Mouse (Mus musculus): ENCODE data around the gene Olfr629. TPM values are rescaled to one million over a fixed set of nuclear protein-coding genes. Genes with fewer than 3 reads are reported as not detected.
"Not testable (repeated sequence)": the region's sequence is repeated elsewhere in the genome, so short reads cannot be mapped to it uniquely, and the experiment has no call there.

Olfr629 gene
- total RNA-seq, 1 experiment: not detected

DNA sequence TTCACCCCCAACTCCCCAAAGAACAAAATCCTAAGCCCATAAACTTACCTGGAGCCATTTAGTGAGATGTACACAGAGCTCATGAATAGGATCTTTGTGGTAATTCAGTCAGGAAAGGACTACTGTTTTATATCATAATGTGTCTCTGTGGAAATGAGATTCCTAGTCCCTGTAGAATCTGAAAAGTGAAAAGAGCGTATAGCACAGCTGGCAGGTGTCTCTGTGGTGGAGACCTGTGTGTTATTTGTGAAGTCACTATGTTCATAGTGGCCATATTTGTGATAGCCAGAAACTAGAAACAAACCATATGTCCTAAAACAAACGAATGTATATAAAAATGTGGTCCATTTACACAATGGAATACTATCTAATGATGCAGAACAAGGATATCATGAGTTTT is 26.8 kb upstream of the Olfr629 start, which contains the start of gene Olfr69:
TSS of gene Olfr69 (minus strand) at position 101 of the 400 bp plus-strand sequence.
- TF ChIP-seq MAFK (IDR thresholded peaks at IDR 0.05; ENCODE audit: insufficient read depth, low read depth, low read length) (no peak), HCFC1 (IDR thresholded peaks at IDR 0.05; ENCODE audit: borderline replicate concordance, insufficient read depth, low read length) (no peak), ZC3H11A (IDR thresholded peaks at IDR 0.05; ENCODE audit: borderline replicate concordance, low read depth, low read length) (no peak)
- Histone ChIP-seq H3K4me3 (ENCODE audit: insufficient read depth in 1 of 2, low read depth in 1 of 2, low read length in 2 of 2, poor library complexity in 1 of 2, severe bottlenecking in 1 of 2) (no peak within 1 kb of the TSS), H3K9me3 (ENCODE audit: control insufficient read depth, insufficient read depth, low read depth, low read length) (no peaks in the 10 kb centered on the region), H3K36me3 (ENCODE audit: control insufficient read depth, insufficient read depth, low read length, poor library complexity, severe bottlenecking) (no peaks in the 10 kb centered on the region), H3K4me1 (ENCODE audit: control insufficient read depth in 2 of 2, insufficient read depth in 2 of 2, low read length in 2 of 2, poor library complexity in 1 of 2) (no peaks in the 10 kb centered on the region), H3K27ac (ENCODE audit: insufficient read depth, low read depth, low read length, poor library complexity, severe bottlenecking) (no peak within 1 kb of the TSS), H3K9ac (ENCODE audit: insufficient read depth, low read depth, low read length, poor library complexity, severe bottlenecking) (no peak within 1 kb of the TSS)
- in situ Hi-C loops (cut with MboI; ENCODE audit: low sequenced_read_pairs in 2 of 2, unreplicated experiment in 2 of 2): no loop called here
- no peak for DNase-seq (ENCODE audit: low read depth, low spot score)

GRCm38 (mm10) chr7:103767687-103768086 is 22.9 kb upstream of the Olfr629 start:
- DNase-seq (ENCODE audit: low read depth, low spot score); H3K9ac ChIP-seq (ENCODE audit: insufficient read depth, low read depth, low read length, poor library complexity, severe bottlenecking); in situ Hi-C loops (cut with MboI; ENCODE audit: low sequenced_read_pairs in 2 of 2, unreplicated experiment in 2 of 2); H3K4me3 ChIP-seq (ENCODE audit: insufficient read depth in 1 of 2, low read depth in 1 of 2, low read length in 2 of 2, poor library complexity in 1 of 2, severe bottlenecking in 1 of 2); H3K36me3 ChIP-seq (ENCODE audit: control insufficient read depth, insufficient read depth, low read length, poor library complexity, severe bottlenecking); H3K27ac ChIP-seq (ENCODE audit: insufficient read depth, low read depth, low read length, poor library complexity, severe bottlenecking); H3K4me1 ChIP-seq (ENCODE audit: control insufficient read depth in 2 of 2, insufficient read depth in 2 of 2, low read length in 2 of 2, poor library complexity in 1 of 2); H3K9me3 ChIP-seq (ENCODE audit: control insufficient read depth, insufficient read depth, low read depth, low read length): not testable (repeated sequence)

- in situ Hi-C loops (cut with MboI; ENCODE audit: low sequenced_read_pairs in 2 of 2, unreplicated experiment in 2 of 2): not testable (repeated sequence)
Observed at GRCm38 (mm10) chr7:103762212-103762611, 17.5 kb upstream of the Olfr629 start.

DNA sequence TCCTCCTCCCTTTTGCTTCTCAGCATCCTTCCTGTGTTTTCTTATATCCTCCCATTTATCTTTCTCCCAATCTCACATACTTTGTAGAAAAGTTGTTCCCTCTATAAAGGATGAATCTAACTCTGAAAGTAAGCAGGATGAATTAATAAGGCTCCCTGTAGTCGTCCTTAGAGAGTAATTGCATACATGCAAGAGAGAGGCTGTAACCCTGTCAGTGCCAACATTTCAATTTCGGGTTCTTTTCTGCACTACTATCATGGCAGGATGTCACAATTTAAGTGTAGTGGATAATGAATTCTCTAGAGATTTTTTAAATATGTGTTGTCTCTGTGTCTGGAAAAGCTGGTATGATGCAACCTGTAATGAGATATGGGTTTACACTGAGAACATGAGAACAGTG is 12.5 kb upstream of the Olfr629 start, which contains the start of gene Olfr630:
TSS of gene Olfr630 (minus strand) at position 101 of the 400 bp plus-strand sequence.
- H3K36me3 ChIP-seq (ENCODE audit: control insufficient read depth, insufficient read depth, low read length, poor library complexity, severe bottlenecking): no peaks in the 10 kb centered on the region
- no peak for DNase-seq (ENCODE audit: low read depth, low spot score)
- no peaks in the 10 kb centered on the region for H3K9me3 ChIP-seq (ENCODE audit: control insufficient read depth, insufficient read depth, low read depth, low read length)
- TF ChIP-seq HCFC1 (IDR thresholded peaks at IDR 0.05; ENCODE audit: borderline replicate concordance, insufficient read depth, low read length): no peak
- no peak for TF ChIP-seq ZNF384 (IDR thresholded peaks at IDR 0.05; ENCODE audit: low read depth, low read length)
- no peak for TF ChIP-seq MAFK (IDR thresholded peaks at IDR 0.05; ENCODE audit: insufficient read depth, low read depth, low read length)
- TF ChIP-seq ZC3H11A (IDR thresholded peaks at IDR 0.05; ENCODE audit: borderline replicate concordance, low read depth, low read length): no peak
- TF ChIP-seq CHD2 (IDR thresholded peaks at IDR 0.05; ENCODE audit: low read depth, low read length): no peak
- in situ Hi-C loops (cut with MboI; ENCODE audit: low sequenced_read_pairs in 2 of 2, unreplicated experiment in 2 of 2): no loop called here
- H3K9ac ChIP-seq (ENCODE audit: insufficient read depth, low read depth, low read length, poor library complexity, severe bottlenecking): no peak within 1 kb of the TSS
- H3K4me1 ChIP-seq (ENCODE audit: control insufficient read depth in 2 of 2, insufficient read depth in 2 of 2, low read length in 2 of 2, poor library complexity in 1 of 2): no peaks in the 10 kb centered on the region
- H3K4me3 ChIP-seq (ENCODE audit: insufficient read depth in 1 of 2, low read depth in 1 of 2, low read length in 2 of 2, poor library complexity in 1 of 2, severe bottlenecking in 1 of 2): no peak within 1 kb of the TSS
- H3K27ac ChIP-seq (ENCODE audit: insufficient read depth, low read depth, low read length, poor library complexity, severe bottlenecking): no peak within 1 kb of the TSS

More at GRCm38 (mm10) chr7:103762212-103762611, 17.5 kb upstream of the Olfr629 start:
- not testable (repeated sequence) for H3K4me3 ChIP-seq (ENCODE audit: insufficient read depth in 1 of 2, low read depth in 1 of 2, low read length in 2 of 2, poor library complexity in 1 of 2, severe bottlenecking in 1 of 2); DNase-seq (ENCODE audit: low read depth, low spot score); H3K4me1 ChIP-seq (ENCODE audit: control insufficient read depth in 2 of 2, insufficient read depth in 2 of 2, low read length in 2 of 2, poor library complexity in 1 of 2); H3K36me3 ChIP-seq (ENCODE audit: control insufficient read depth, insufficient read depth, low read length, poor library complexity, severe bottlenecking); H3K27ac ChIP-seq (ENCODE audit: insufficient read depth, low read depth, low read length, poor library complexity, severe bottlenecking); H3K9me3 ChIP-seq (ENCODE audit: control insufficient read depth, insufficient read depth, low read depth, low read length); H3K9ac ChIP-seq (ENCODE audit: insufficient read depth, low read depth, low read length, poor library complexity, severe bottlenecking)

DNA sequence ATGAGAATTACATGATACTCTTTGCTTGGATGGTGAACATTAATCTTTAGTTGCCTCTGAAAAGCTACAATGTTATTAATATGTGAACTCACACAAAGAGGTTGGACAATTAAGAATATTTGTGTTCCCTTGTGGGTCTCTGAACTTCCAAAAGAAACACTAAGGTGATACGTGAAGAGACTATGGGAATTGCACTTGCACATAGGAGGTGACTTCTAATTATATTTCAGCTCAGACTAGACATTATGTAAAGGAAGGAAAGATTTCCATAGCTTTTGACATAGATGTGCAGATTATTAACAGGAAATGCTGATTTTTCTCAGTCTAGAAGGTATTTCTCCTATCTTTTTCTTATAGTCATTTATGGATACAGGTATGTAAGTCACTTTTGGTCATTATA is 14.7 kb downstream of the Olfr629 start, which contains the start of gene Olfr628:
TSS of gene Olfr628 (plus strand) at position 301 of the 400 bp plus-strand sequence.
- Histone ChIP-seq H3K4me1 (ENCODE audit: control insufficient read depth in 2 of 2, insufficient read depth in 2 of 2, low read length in 2 of 2, poor library complexity in 1 of 2) (no peaks in the 10 kb centered on the region), H3K27ac (ENCODE audit: insufficient read depth, low read depth, low read length, poor library complexity, severe bottlenecking) (no peak within 1 kb of the TSS), H3K9me3 (ENCODE audit: control insufficient read depth, insufficient read depth, low read depth, low read length) (no peaks in the 10 kb centered on the region), H3K9ac (ENCODE audit: insufficient read depth, low read depth, low read length, poor library complexity, severe bottlenecking) (no peak within 1 kb of the TSS), H3K4me3 (ENCODE audit: insufficient read depth in 1 of 2, low read depth in 1 of 2, low read length in 2 of 2, poor library complexity in 1 of 2, severe bottlenecking in 1 of 2) (no peak within 1 kb of the TSS), H3K36me3 (ENCODE audit: control insufficient read depth, insufficient read depth, low read length, poor library complexity, severe bottlenecking) (no peaks in the 10 kb centered on the region)
- in situ Hi-C loops (cut with MboI; ENCODE audit: low sequenced_read_pairs in 2 of 2, unreplicated experiment in 2 of 2): no loop called here
- no peak for TF ChIP-seq ZNF384 (IDR thresholded peaks at IDR 0.05; ENCODE audit: low read depth, low read length)
- TF ChIP-seq HCFC1 (IDR thresholded peaks at IDR 0.05; ENCODE audit: borderline replicate concordance, insufficient read depth, low read length): no peak
- TF ChIP-seq MAFK (IDR thresholded peaks at IDR 0.05; ENCODE audit: insufficient read depth, low read depth, low read length): no peak
- TF ChIP-seq ZC3H11A (IDR thresholded peaks at IDR 0.05; ENCODE audit: borderline replicate concordance, low read depth, low read length): no peak
- no peak for TF ChIP-seq CHD2 (IDR thresholded peaks at IDR 0.05; ENCODE audit: low read depth, low read length)
- no peak for DNase-seq (ENCODE audit: low read depth, low spot score)

DNA sequence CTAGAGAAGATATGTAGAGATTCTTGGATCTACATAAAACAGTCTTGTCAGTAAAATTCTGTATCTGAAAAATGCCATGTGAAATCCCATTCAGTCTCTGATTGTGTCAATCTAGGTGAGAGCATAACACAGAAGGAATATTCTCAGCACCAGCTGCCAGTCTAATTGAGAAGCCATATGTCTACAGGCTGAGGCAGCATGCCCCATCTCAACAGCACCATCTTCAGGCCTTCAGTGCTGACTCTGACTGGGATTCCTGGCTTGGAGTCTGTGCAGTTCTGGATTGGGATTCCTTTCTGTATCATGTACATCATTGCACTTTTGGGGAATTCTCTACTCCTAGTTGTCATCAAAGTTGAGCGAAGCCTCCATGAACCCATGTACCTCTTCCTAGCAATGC is 28.3 kb downstream of the Olfr629 start:
- H3K9ac ChIP-seq (ENCODE audit: insufficient read depth, low read depth, low read length, poor library complexity, severe bottlenecking); in situ Hi-C loops (cut with MboI; ENCODE audit: low sequenced_read_pairs in 2 of 2, unreplicated experiment in 2 of 2); H3K4me1 ChIP-seq (ENCODE audit: control insufficient read depth in 2 of 2, insufficient read depth in 2 of 2, low read length in 2 of 2, poor library complexity in 1 of 2); H3K9me3 ChIP-seq (ENCODE audit: control insufficient read depth, insufficient read depth, low read depth, low read length); H3K27ac ChIP-seq (ENCODE audit: insufficient read depth, low read depth, low read length, poor library complexity, severe bottlenecking); H3K36me3 ChIP-seq (ENCODE audit: control insufficient read depth, insufficient read depth, low read length, poor library complexity, severe bottlenecking); H3K4me3 ChIP-seq (ENCODE audit: insufficient read depth in 1 of 2, low read depth in 1 of 2, low read length in 2 of 2, poor library complexity in 1 of 2, severe bottlenecking in 1 of 2); DNase-seq (ENCODE audit: low read depth, low spot score): not testable (repeated sequence)

Measured in ES-E14 (cell line).